Mouse (Mus musculus) kidney, adult 18-20 months (tissue): ENCODE data around the gene Itpkb.
A peak's percentile ranks its signal among the peaks of the same experiment; 100 is the strongest.

Experiments used
- DNase-seq: peaks from one replicate; pipeline ENCODE4 v3.0.0; 2021

Itpkb gene

DNA sequence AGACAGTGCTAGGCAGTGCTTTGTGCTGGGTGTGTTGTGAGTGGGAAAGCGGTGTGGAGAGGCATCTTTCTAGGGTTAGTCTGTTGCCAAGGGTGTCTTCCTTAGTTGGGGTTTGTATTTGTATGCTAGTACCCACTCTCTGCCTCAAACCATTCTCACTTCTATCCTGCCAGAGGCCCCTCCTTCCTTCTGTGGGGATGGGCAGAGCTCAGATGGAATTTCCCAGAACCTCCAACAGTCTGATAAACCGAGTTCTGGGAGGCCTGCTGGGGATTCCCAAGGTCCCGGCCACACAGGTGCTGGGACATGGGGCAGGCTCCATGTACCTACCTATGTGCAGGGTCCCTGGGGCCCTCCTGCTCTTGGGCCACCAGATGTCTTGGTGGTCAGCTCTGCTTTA is 93.6 kb downstream of the Itpkb start:
- DNase-seq, result no peak

DNA sequence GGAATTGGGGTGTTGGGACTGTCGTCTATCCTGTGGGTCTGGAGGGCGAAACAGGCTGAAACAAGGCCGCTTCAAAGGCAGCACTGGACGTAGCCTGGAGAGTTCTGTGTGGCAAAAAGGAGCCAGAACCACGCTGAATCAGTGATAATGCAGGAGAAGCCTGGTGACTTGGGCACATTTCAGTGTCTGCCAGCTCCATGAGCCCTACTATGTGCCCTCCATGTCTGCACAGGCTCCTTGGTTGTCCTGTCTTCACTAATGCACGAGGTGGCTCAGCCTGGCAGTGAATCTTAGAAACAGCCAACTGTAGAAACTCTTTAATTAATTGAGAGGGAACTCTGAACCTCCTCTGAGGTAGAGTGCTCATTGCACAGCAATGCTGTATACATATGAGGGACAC is 96.1 kb downstream of the Itpkb start:
- no peak for DNase-seq

DNA sequence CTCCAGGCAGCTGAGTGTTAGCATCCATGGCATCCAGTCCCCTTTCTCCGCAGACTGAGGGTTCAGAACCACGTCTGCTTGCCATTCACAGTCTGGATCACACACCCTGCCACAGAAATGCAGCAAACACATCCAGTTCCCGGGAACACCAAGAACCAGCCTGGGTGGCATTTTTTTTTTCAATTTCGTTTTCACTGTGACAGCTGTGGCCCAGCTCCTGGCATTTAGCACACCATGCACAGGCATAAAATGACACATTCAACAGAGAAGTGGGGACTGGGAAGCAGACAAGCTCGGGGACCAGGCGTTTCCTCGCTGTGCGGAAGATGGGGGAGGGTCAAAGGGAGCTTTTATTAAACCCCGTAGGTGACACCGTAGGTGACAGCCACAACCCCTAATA is 97.4 kb downstream of the Itpkb start:
- no peak for DNase-seq

DNA sequence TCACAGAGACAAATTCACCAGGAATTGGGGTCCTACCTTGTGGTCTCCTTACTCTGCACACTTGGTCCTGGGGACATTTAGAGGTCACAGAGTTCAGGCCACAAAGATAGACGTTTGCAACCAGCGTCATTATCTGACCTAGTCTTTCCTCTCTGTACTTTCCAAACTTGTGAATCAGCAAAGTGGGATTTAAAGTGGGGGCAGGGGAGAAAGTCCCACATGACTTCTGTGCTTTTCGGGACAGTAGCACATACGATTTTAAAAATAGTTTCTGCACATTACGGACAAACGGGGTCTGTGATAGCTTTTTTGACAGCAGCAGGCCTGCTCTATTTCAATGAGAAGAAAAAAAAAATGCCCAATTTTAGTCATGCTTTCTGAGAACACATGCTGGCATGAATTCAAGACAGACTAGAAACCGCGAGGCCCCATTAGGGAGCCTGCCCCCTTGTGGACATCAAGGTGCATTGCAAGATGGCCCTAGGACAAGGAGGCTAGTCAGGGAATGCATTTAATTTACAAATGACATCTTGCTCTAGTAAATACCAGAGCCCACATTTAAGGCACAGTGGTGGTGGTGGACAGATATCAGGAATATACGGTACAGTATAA is 97.9 kb downstream of the Itpkb start:
- DNase-seq, result peak; percentile 60

DNA sequence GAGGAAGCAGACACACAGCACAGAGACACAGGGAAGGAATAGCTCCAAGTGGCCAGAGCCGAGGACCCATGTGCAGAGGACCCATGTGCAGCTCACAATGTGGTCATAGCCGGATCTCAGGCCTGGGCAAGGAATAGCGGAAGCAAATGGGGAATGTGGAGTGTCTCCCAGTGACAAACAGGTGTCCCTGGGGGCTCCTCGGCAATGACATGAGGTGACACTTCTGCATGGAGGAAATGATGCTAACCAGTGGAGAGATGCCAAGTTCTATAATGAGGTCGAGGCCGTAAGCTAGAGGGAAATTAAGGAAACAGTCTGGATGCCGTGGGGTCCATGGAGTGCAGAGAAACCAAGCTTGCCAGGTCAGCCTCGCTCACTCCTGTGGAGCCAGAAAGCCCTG is 98.6 kb downstream of the Itpkb start:
- DNase-seq, result no peak

DNA sequence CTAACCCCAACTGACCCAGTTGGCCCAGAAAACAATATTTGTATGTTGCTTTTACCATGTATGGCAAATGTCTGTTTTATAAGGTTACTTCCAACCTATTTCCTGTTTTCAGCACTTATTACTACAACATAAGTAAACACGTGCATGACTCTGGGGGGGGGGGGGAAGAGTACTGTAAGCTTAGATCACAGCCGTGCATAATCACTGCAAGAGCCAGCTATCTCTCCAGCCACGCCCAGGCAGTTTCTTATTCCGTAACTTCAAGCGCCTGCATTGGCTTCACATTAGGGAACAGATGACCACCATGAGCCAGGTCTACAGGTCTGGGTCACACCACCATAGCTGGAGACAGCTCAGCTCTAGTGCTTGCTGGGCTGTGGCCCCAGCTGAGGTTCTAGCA is 99.5 kb downstream of the Itpkb start:
- DNase-seq, result no peak

DNA sequence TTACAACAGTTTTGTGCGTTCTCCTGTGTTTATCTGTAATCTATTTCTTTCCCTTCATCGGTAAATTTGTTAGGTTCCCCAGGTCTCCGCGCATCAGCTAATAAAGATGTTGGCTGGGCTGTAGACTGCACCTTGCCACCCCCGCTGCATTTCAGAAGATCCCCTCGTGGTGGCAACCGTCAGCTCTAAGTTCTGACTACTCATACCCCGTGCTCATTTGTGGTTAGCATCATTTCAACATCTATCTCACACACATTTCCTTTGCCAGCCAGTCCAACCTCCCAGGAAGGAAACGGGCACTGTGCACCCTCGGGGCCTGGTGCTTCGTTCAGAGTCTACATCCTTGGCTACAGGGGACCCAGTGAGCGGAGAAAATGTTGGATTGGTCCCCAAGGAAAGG is 101.5 kb downstream of the Itpkb start:
- no peak for DNase-seq

DNA sequence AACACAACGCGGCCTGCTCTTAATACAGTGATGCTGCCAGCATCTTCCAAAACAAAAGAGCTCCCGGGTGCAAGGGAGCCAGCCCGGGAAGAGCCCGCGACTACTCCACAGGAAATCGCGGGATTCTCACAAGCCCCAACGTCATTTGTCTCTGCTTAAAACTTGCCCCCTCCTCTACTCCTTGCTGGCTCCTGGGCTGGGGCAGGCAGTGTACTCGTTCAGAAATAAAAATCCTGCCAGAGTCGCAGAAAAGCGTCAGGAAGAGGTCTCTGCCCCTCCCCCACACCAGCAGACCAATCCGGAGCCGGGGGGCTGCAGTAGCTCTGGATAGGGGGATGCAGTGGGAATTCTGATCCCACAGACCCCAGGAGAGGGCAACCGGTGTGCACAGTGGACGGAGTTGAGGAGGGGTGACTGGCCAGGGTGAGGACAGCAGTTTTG is 102.8 kb downstream of the Itpkb start:
- DNase-seq, result no peak

DNA sequence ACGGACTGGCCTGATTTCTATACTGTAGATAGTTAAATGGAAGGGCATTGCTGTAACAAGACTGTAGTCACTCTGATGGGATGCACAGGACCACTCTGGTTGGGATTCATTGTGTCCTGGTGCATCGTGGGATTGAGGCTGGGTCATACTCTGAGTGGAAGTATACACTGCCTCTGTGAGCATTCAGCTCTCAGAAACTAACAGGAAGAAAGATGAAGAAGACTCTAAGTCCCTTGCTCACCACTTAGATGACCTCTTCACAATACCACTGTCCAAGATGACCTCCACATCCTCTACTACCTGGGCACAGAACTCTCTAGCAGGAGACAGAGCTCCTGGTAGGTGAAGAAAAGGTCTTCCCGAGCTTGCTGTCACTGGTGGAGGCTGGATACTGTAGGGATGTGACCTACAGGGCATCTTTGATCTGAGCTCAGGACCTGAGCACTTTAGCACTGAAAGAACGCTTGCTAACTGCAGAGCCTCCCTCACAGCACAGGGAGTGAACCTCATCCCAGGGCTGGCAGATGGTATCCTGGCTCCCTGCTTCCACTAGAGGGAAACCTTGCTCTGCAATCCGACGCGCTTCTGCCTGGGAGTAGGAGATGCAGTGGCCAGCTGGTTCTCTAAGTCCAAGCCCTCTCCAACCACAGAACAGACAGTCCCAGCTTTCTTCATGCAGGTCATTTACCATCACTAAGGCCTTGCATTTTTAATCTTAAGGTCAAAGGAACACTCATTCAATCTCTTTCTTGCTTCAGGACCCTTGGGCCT is 103.7 kb downstream of the Itpkb start:
- peak; percentile 52 for DNase-seq

DNA sequence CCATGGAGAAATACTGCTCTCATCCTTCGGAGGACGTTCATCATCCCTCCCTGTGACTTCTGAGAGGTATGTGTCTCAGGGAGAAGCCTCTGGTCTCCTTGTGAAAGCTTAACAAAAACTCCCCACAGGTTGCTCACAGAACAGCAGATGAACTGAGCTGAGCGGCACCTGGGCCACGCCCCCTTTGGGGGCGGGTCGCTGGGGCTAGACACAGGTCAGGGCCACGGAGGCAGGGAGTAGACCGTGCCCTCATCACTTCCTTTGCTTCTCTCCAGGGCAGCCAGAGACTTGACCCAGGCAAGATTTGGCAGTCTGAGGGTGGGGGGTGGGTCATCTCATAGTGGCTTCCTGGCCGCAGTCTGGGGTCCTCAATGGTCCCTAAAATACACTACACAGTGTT is 104.6 kb downstream of the Itpkb start:
- no peak for DNase-seq

DNA sequence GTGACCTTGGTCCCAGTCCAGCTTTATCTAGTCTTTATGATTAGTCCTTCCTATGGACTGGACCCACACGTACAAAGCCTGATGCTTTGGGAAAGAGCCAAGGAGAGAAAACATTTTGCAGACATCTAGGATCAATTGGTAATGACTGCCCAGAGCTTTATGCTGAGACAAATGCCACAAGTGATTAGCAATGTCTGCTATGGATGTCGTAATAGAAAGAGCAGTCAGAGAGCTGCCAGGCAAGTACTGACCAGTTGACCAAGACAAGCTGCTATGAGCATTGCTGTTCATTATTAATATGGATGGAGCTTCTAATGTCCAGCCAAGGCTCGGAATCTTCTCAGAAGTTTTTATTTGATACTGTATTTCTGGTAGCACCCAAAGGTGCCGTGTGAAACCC is 109.2 kb downstream of the Itpkb start:
- DNase-seq, result no peak

DNA sequence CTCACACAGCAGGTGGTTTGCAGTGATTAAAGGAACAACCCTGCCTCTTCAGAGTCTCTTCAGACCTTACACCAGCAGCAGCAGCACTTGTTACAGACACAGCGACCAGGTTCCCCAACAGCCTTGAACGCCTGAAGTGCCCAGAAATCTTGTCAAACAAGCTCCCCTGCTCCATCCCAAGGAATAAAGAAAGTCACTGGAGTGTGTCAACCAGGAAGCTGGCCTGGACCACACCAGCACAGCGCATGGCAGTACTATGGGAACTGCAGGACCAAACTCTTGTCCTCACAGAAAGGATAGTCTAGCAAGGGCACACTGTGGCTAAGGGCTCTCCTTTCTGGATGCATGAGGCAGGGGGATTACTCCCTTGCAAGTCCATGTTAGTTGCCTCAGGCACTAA is 114.1 kb downstream of the Itpkb start:
- DNase-seq, result no peak

DNA sequence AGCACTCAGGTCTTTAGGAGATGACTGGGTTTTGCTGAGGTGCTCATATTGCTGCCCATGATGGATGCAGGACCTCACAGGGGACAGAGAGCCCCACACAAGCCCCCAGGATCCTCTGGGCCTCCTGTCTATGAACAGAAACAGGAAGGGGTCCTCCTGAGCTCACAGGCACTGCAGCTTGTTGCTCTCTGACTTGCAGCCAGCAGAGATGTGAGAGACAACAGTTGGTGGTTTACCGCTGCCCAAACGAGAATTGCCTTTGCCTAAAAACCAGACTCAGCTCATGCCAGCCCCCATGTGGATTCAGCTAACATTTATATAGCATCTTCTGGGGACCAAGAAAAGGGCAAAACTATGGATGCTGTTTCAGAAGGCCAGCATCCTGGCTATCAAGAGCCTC is 119.4 kb downstream of the Itpkb start:
- DNase-seq, result no peak

DNA sequence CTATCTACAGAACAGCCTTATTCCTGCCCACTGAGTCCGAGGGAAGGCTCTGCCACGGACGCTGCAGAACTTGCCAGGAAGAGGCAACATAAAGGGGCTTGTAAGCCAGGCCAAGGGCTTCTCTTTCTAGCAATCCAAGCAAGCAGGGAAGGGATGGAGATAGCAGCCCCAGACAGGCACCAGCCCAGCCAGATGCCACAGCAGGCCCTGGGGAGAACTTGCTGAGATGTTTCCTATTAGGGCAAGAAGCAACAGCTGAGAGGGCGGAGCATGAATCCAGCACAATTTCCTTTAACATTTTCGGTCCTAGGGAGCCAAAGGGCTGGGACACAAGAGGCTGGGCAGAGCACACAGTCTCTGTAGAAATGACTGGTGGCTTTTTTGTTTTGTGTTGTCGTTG is 128.0 kb downstream of the Itpkb start:
- DNase-seq, result no peak

DNA sequence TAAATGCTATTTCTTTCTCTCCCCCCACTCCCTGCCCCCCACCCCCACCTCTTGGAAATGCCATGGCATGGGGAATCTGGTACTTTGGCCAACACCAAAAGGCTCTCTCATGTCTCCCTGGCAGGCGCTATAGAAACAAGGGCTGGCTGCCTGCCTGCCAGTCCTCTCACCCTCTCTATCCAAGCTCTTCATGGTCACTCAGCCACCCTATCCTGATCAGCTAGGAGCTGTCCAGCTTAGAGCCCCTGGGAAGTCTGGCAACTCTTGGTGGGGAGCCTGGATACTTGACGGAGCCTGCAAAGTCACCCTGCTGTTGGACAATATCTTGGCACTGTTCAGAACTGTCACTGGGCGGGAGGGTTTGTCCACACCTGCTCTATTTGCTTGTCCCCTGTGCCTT is 128.4 kb downstream of the Itpkb start:
- no peak for DNase-seq

DNA sequence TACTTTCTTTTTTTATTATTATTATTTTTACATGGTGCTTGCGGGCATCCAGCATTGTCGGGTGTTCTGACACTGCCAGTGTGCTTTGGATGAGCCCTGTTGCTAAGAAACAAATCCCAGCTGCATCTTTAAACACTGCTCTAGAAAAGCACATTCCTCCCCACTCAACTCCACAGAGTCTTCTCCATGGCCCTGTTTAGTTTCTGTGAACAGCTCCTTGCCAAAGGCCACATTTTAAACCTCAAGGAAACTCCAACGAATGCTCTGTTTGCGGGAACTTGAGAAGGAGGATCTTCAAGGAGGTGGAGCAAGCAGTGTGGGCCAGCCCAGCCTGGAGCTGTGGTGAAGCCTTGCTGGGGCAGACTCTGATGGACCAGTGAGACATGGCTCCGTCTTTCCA is 130.4 kb downstream of the Itpkb start:
- DNase-seq, result no peak

DNA sequence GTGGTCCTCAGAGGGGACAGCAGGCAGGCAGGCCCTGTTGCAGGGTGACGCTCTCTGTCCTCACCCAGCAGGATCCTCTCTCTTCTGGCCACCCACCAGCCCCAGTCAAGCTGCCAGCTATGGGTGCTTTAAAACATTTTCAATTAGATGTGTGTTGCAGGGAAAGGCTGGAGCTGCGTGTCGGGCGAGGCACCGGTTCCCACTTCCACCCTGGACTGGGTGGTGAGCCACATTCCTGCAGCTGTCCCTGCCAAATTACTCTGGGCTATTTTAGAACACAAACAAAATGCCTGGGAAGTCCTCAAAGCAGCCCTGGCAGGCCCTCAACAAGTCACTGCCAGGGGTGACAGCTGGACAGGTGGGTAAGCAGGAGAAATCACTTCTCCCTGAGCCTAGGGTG is 132.1 kb downstream of the Itpkb start:
- DNase-seq, result no peak

DNA sequence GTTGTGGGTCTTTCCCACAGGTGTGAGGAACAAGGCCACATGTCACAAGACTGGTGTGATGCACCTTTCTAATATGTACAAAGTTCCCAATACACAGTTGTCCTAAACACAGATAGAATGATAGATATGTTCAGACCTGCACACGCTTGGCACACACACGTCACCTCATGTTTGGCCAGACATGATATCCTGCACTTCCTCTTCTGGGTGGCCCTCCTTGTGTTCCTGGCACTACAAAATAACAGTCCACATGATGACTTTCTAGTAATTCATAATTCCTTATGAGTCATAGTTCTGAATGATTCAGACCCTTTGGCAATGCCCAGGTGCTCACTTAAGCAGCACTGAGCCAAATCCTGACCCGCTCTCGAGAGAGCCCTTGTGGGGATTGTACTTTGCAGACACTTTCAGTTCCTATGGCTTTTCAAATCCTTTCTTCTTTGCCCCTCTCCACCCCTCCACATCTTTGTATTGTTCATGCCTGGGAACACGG is 132.7 kb downstream of the Itpkb start:
- DNase-seq, result no peak

DNA sequence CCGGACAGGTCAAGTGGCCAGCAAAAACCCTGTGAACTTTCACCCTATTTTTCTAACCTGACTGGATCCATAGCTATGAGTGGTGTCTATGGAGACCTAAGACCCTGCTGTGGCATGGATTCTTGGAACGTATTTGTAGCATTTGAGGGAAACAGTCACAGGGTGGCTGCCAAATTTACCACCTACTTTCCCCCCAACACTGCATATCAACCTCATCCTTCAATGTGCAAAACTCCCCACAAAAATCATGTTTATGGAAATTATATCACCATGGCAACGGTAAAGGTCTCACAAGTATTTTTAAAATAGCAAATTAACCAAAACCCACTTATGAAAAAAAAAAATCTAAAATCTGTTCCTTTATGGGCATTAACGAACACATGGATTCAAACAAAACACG is 134.1 kb downstream of the Itpkb start:
- DNase-seq, result no peak

DNA sequence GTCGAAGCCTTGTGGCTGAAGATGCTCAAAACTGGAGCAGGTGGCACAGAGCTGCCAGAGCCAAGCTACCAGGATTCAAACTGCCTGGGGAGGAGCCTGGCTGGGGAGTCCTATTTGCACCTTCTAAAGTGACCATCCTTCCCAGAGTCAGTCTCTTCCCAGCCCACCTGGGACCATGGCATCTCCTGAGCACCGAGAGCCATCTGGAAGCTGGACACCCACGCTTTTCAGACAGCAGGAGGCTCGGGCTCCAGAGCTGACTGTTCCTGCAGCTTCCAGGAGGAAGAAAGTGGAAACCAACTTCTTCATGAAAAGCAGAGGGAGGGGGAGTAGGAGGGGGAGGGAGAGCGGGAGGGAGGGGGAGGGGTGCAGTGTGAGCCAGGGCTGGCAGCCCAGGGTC is 135.3 kb downstream of the Itpkb start:
- no peak for DNase-seq

DNA sequence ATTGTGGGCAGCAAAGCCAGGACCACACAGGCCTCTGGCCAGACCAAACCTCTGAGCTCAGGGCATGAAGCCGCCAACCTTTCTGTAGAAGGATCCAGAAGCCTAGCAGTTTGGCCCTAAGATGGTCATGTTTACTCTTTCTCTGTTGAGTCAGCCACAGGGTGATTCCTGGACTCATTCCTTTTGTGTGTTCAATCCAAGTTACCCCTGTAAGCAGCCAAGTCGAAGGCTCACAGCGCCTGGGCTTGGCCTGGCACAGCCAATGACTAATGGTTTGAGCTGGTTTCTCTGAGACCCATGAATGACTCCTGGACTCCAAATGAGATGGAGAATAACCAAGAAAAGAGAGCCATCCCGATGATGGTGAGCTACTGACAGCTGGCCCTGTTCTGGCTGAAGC is 137.7 kb downstream of the Itpkb start:
- no peak for DNase-seq

DNA sequence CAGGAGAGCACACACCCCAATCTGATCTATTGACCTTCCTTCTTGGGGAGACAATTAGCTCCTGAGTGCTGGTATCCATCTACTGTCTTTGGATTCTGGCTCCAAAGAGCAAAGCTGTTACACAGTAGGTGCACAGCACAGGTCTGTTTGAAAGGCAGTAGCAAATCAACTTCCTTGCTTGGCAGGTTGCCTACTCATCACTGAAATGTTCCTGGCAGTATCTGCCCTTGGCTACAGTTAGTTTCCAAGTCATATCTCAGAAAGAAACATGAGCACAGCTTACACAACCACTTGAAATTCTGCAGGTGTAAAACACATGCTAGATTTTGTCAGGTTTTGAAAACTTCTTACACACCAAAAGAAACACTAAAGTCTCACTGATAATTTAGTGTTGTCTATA is 143.3 kb downstream of the Itpkb start:
- DNase-seq, result no peak
